Mouse (Mus musculus): ENCODE results near the gene Cand2. TPM values are rescaled to one million over a fixed set of nuclear protein-coding genes. Genes with fewer than 3 reads are reported as not detected.

The Cand2 gene
- polyA plus RNA-seq, 1 experiment: 8.2 TPM

- Histone ChIP-seq H3K27me3 (ENCODE audit: control insufficient read depth, insufficient read depth, insufficient read length) (no peaks in the 10 kb centered on the region), H3K79me3 (ENCODE audit: low read depth) (no peaks in the 10 kb centered on the region), H3K79me2 (ENCODE audit: control insufficient read depth, insufficient read depth) (no peaks in the 10 kb centered on the region), H3K36me3 (ENCODE audit: control insufficient read depth, insufficient read depth) (no peaks in the 10 kb centered on the region), H3K4me3 (ENCODE audit: insufficient read depth, poor library complexity, severe bottlenecking) (no peak overlapping the region), H3ac (ENCODE audit: control insufficient read depth, insufficient read length, low read depth) (no peak overlapping the region)
- TF ChIP-seq MAX (IDR thresholded peaks at IDR 0.05): no peak
- no peak for TF ChIP-seq MYOG (IDR thresholded peaks at IDR 0.05; ENCODE audit: control insufficient read depth, extremely low read depth, insufficient read length)
- TF ChIP-seq FOSL1 (IDR thresholded peaks at IDR 0.05; ENCODE audit: insufficient read depth, low read length, poor library complexity, severe bottlenecking): no peak
- no peak for TF ChIP-seq USF1 (IDR thresholded peaks at IDR 0.05; ENCODE audit: low read depth)
- TF ChIP-seq CEBPB (IDR thresholded peaks at IDR 0.05; ENCODE audit: low read depth): no peak
- no peak for TF ChIP-seq CTCF (IDR thresholded peaks at IDR 0.05; ENCODE audit: control insufficient read depth, insufficient read depth, insufficient read length)
- TF ChIP-seq MYOD1 (IDR thresholded peaks at IDR 0.05; ENCODE audit: control insufficient read depth, insufficient read length, low read depth): no peak
Observed at GRCm38 (mm10) chr6:115768207-115768606, 6.1 kb upstream of the Cand2 start.

- Histone ChIP-seq H3K79me2 (ENCODE audit: control insufficient read depth, insufficient read depth) (no peaks in the 10 kb centered on the region), H3K79me3 (ENCODE audit: low read depth) (no peaks in the 10 kb centered on the region), H3K36me3 (ENCODE audit: control insufficient read depth, insufficient read depth) (no peaks in the 10 kb centered on the region), H3ac (ENCODE audit: control insufficient read depth, insufficient read length, low read depth) (no peak overlapping the region), H3K4me3 (ENCODE audit: insufficient read depth, poor library complexity, severe bottlenecking) (no peak overlapping the region), H3K27me3 (ENCODE audit: control insufficient read depth, insufficient read depth, insufficient read length) (no peaks in the 10 kb centered on the region)
- TF ChIP-seq USF1 (IDR thresholded peaks at IDR 0.05; ENCODE audit: low read depth): no peak
- TF ChIP-seq MAX (IDR thresholded peaks at IDR 0.05): no peak
- no peak for TF ChIP-seq CTCF (IDR thresholded peaks at IDR 0.05; ENCODE audit: control insufficient read depth, insufficient read depth, insufficient read length)
- no peak for TF ChIP-seq MYOD1 (IDR thresholded peaks at IDR 0.05; ENCODE audit: control insufficient read depth, insufficient read length, low read depth)
- no peak for TF ChIP-seq MYOG (IDR thresholded peaks at IDR 0.05; ENCODE audit: control insufficient read depth, extremely low read depth, insufficient read length)
- no peak for TF ChIP-seq FOSL1 (IDR thresholded peaks at IDR 0.05; ENCODE audit: insufficient read depth, low read length, poor library complexity, severe bottlenecking)
- TF ChIP-seq CEBPB (IDR thresholded peaks at IDR 0.05; ENCODE audit: low read depth): no peak
Observed at GRCm38 (mm10) chr6:115770059-115770670, 4.2 kb upstream of the Cand2 start.

GRCm38 (mm10) chr6:115770852-115771251 lies 3.5 kb upstream of the Cand2 start:
- Histone ChIP-seq H3K4me3 (ENCODE audit: insufficient read depth, poor library complexity, severe bottlenecking) (no peak overlapping the region), H3K27me3 (ENCODE audit: control insufficient read depth, insufficient read depth, insufficient read length) (no peaks in the 10 kb centered on the region), H3K79me2 (ENCODE audit: control insufficient read depth, insufficient read depth) (no peaks in the 10 kb centered on the region), H3ac (ENCODE audit: control insufficient read depth, insufficient read length, low read depth) (no peak overlapping the region), H3K79me3 (ENCODE audit: low read depth) (no peaks in the 10 kb centered on the region), H3K36me3 (ENCODE audit: control insufficient read depth, insufficient read depth) (no peaks in the 10 kb centered on the region)
- no peak for TF ChIP-seq USF1 (IDR thresholded peaks at IDR 0.05; ENCODE audit: low read depth)
- no peak for TF ChIP-seq CTCF (IDR thresholded peaks at IDR 0.05; ENCODE audit: control insufficient read depth, insufficient read depth, insufficient read length)
- no peak for TF ChIP-seq FOSL1 (IDR thresholded peaks at IDR 0.05; ENCODE audit: insufficient read depth, low read length, poor library complexity, severe bottlenecking)
- no peak for TF ChIP-seq MAX (IDR thresholded peaks at IDR 0.05)
- TF ChIP-seq MYOG (IDR thresholded peaks at IDR 0.05; ENCODE audit: control insufficient read depth, extremely low read depth, insufficient read length): no peak
- TF ChIP-seq MYOD1 (IDR thresholded peaks at IDR 0.05; ENCODE audit: control insufficient read depth, insufficient read length, low read depth): no peak
- TF ChIP-seq CEBPB (IDR thresholded peaks at IDR 0.05; ENCODE audit: low read depth): no peak

GRCm38 (mm10) chr6:115772201-115772600 lies 2.1 kb upstream of the Cand2 start:
- Histone ChIP-seq H3K36me3 (ENCODE audit: control insufficient read depth, insufficient read depth) (no peaks in the 10 kb centered on the region), H3K79me2 (ENCODE audit: control insufficient read depth, insufficient read depth) (no peaks in the 10 kb centered on the region), H3K27me3 (ENCODE audit: control insufficient read depth, insufficient read depth, insufficient read length) (no peaks in the 10 kb centered on the region), H3ac (ENCODE audit: control insufficient read depth, insufficient read length, low read depth) (no peak overlapping the region), H3K79me3 (ENCODE audit: low read depth) (no peaks in the 10 kb centered on the region), H3K4me3 (ENCODE audit: insufficient read depth, poor library complexity, severe bottlenecking) (no peak overlapping the region)
- no peak for TF ChIP-seq MYOD1 (IDR thresholded peaks at IDR 0.05; ENCODE audit: control insufficient read depth, insufficient read length, low read depth)
- TF ChIP-seq USF1 (IDR thresholded peaks at IDR 0.05; ENCODE audit: low read depth): no peak
- no peak for TF ChIP-seq CTCF (IDR thresholded peaks at IDR 0.05; ENCODE audit: control insufficient read depth, insufficient read depth, insufficient read length)
- TF ChIP-seq FOSL1 (IDR thresholded peaks at IDR 0.05; ENCODE audit: insufficient read depth, low read length, poor library complexity, severe bottlenecking): no peak
- no peak for TF ChIP-seq MYOG (IDR thresholded peaks at IDR 0.05; ENCODE audit: control insufficient read depth, extremely low read depth, insufficient read length)
- TF ChIP-seq MAX (IDR thresholded peaks at IDR 0.05): no peak
- no peak for TF ChIP-seq CEBPB (IDR thresholded peaks at IDR 0.05; ENCODE audit: low read depth)

GRCm38 (mm10) chr6:115772604-115773003 lies 1.7 kb upstream of the Cand2 start:
- Histone ChIP-seq H3K4me3 (ENCODE audit: insufficient read depth, poor library complexity, severe bottlenecking) (no peak overlapping the region), H3K36me3 (ENCODE audit: control insufficient read depth, insufficient read depth) (no peaks in the 10 kb centered on the region), H3ac (ENCODE audit: control insufficient read depth, insufficient read length, low read depth) (no peak overlapping the region), H3K27me3 (ENCODE audit: control insufficient read depth, insufficient read depth, insufficient read length) (no peaks in the 10 kb centered on the region), H3K79me2 (ENCODE audit: control insufficient read depth, insufficient read depth) (no peaks in the 10 kb centered on the region), H3K79me3 (ENCODE audit: low read depth) (no peaks in the 10 kb centered on the region)
- TF ChIP-seq MAX (IDR thresholded peaks at IDR 0.05): no peak
- no peak for TF ChIP-seq CTCF (IDR thresholded peaks at IDR 0.05; ENCODE audit: control insufficient read depth, insufficient read depth, insufficient read length)
- TF ChIP-seq CEBPB (IDR thresholded peaks at IDR 0.05; ENCODE audit: low read depth): no peak
- no peak for TF ChIP-seq FOSL1 (IDR thresholded peaks at IDR 0.05; ENCODE audit: insufficient read depth, low read length, poor library complexity, severe bottlenecking)
- TF ChIP-seq MYOD1 (IDR thresholded peaks at IDR 0.05; ENCODE audit: control insufficient read depth, insufficient read length, low read depth): no peak
- TF ChIP-seq MYOG (IDR thresholded peaks at IDR 0.05; ENCODE audit: control insufficient read depth, extremely low read depth, insufficient read length): no peak

Measured in C2C12 (cell line).